Mouse (Mus musculus): ENCODE results near the gene Nsf. TPM values are rescaled to one million over a fixed set of nuclear protein-coding genes. Genes with fewer than 3 reads are reported as not detected.

Nsf gene
- polyA plus RNA-seq, 1 experiment: 13.2 TPM

DNA sequence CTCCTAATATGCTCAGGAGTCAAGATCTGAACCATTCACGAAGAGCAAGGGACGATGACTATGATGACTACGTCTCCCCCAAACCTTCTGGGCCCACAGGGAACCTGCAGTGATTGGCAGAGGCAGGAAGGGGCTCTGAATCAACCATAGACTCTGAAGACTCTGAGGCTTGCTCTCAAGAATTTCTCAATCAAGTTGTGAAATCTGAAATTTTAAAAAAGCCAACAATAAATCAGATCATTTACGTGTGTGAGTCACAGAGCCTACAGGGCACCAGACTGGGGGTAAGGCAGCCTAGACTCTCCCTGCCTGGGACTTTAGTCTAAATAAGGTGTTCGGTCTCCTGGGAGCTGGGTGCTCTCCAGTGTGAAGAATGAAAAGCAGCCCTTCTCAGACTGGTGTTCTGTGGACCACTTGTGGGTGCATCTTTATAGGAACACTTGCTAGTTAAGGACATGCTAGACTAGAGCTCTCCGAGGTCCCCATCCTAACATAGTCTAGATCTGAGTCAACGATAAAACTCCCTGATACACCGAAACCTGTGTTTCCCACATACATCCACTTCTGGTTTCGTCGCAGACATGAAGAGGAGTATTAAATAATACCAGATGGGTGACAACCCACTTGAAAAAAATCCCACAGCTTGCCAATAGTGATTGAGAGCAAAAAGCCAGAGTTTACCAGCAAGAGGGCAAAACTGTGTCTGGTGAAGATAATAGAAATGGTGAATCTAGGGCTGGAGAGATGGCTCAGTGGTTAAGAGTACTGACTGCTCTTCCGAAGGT, 56.7 kb downstream of the Nsf start:
- 83% methylated on average over 11 of the region's 11 CpGs for WGBS
- Histone ChIP-seq H3K4me3 (replicated peaks; ENCODE audit: control insufficient read depth, low read depth, low read length) (no peak overlapping the region), H3K4me1 (ENCODE audit: control insufficient read depth, insufficient read depth, low read length) (no peaks in the 10 kb centered on the region), H3K27ac (ENCODE audit: control insufficient read depth, insufficient read depth, low read depth, low read length, poor library complexity) (no peak overlapping the region)
- TF ChIP-seq POLR2A (IDR thresholded peaks at IDR 0.05; ENCODE audit: borderline replicate concordance, control insufficient read depth, low read depth, low read length) (no peak), CTCF (IDR thresholded peaks at IDR 0.05; ENCODE audit: control insufficient read depth, insufficient read depth, low read length) (no peak)

DNA sequence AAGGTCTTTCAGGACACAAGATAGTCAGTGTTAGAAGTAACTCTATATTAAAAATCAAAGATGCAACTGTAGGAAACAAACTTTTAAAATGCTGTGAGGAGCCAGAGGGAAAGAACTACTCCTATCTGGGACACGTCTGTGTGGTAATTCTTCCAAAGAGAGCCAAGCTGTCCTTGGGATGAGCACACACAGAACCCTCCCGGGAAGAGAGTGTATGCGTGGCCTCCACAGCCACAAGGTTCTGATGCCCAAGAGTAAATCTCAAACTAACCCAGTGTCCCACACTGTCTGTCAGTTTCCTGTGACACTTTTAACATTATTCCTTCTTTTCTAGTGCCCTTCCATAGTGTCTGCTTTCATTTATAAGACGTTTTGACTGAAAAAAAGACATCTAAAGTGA, 57.8 kb downstream of the Nsf start:
- no peaks in the 10 kb centered on the region for H3K4me1 ChIP-seq (ENCODE audit: control insufficient read depth, insufficient read depth, low read length)
- H3K4me3 ChIP-seq (replicated peaks; ENCODE audit: control insufficient read depth, low read depth, low read length): no peak overlapping the region
- 81% methylated on average over 4 of the region's 4 CpGs for WGBS
- H3K27ac ChIP-seq (ENCODE audit: control insufficient read depth, insufficient read depth, low read depth, low read length, poor library complexity): no peak overlapping the region
- TF ChIP-seq POLR2A (IDR thresholded peaks at IDR 0.05; ENCODE audit: borderline replicate concordance, control insufficient read depth, low read depth, low read length): no peak
- no peak for TF ChIP-seq CTCF (IDR thresholded peaks at IDR 0.05; ENCODE audit: control insufficient read depth, insufficient read depth, low read length)

DNA sequence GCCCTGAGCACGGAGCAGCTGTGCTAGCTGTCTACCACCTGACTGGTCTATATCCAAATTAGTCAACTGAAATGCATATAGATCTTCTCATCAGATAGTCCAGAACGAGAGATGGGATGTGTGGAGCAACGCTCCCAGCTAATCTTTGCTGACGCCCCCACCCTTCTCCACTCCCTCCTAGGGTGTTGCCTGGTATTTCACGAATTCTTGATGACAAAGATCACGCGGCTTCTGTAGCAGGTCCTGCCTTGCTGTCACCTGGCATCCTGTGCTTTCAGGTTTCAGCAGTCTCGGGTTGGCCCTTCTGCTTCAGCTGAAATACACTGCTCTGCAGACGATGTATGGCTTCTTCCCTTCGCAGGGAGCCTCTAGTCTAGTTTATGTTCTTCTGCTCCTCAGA, 61.0 kb downstream of the Nsf start:
- TF ChIP-seq CTCF (IDR thresholded peaks at IDR 0.05; ENCODE audit: control insufficient read depth, insufficient read depth, low read length) (no peak), POLR2A (IDR thresholded peaks at IDR 0.05; ENCODE audit: borderline replicate concordance, control insufficient read depth, low read depth, low read length) (no peak)
- 85% methylated on average over 10 of the region's 10 CpGs for WGBS
- Histone ChIP-seq H3K4me1 (ENCODE audit: control insufficient read depth, insufficient read depth, low read length) (no peaks in the 10 kb centered on the region), H3K4me3 (replicated peaks; ENCODE audit: control insufficient read depth, low read depth, low read length) (no peak overlapping the region), H3K27ac (ENCODE audit: control insufficient read depth, insufficient read depth, low read depth, low read length, poor library complexity) (no peak overlapping the region)

DNA sequence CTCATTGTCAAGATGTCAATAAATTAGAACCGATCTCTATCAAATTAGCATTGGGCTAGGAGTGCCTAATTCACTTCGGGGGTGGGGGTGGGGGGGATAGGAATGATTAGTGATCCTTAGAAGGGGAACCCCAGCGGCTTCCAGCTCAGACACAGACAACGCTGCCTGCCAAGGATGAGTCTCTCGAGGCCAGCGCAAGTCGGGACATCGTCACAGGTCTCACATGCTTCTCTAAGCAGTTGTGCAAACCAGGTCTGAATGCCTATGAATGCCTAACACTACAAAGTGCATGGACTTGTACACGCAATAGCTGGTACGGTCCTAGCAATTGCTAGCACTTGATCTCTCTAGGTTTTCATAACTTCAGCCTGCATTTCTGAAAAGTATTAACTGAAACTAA, 62.1 kb downstream of the Nsf start:
- Histone ChIP-seq H3K4me1 (ENCODE audit: control insufficient read depth, insufficient read depth, low read length) (no peaks in the 10 kb centered on the region), H3K27ac (ENCODE audit: control insufficient read depth, insufficient read depth, low read depth, low read length, poor library complexity) (no peak overlapping the region), H3K4me3 (replicated peaks; ENCODE audit: control insufficient read depth, low read depth, low read length) (no peak overlapping the region)
- TF ChIP-seq POLR2A (IDR thresholded peaks at IDR 0.05; ENCODE audit: borderline replicate concordance, control insufficient read depth, low read depth, low read length): no peak
- no peak for TF ChIP-seq CTCF (IDR thresholded peaks at IDR 0.05; ENCODE audit: control insufficient read depth, insufficient read depth, low read length)
- 89% methylated on average over 10 of the region's 10 CpGs for WGBS

DNA sequence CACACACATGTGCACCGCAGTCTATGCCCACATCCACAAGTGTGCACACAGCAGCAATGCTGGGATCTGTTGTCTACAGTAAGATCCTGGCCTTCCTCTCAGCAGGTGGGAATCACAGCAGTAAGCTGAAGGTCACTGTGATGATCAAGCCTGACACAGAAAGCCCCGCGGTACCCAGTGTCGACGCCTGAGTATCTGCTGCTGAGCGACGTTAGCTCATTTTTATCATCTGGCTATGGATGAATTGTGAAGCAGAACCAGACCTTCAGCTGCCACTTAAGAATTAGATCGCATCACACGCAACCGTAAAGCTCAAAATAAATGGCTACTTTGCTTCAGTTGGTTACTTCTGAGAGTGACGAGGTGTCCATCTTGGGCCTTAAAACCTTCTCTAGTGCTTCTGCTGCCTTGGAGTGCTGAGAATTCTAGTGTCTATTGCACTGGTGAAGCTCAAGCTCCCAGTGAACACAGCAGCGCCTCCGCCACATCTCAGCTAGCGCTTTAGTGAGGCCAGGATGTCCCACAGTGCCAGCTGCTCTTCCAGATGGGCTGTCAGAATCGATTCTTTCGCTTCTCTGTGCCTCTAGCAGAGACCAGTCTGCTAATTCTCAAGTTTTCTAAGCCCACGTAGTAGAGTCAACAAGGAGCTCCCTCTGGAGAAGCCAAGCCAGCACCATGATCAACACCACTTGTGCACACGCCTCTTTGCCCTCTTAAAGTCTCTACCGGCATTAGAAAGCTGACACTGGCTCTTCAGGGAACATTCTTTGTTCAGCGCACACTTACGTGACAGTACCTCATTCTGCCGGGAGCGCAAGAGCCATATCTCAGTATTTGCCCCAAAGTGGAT, 63.3 kb downstream of the Nsf start:
- TF ChIP-seq POLR2A (IDR thresholded peaks at IDR 0.05; ENCODE audit: borderline replicate concordance, control insufficient read depth, low read depth, low read length) (no peak), CTCF (IDR thresholded peaks at IDR 0.05; ENCODE audit: control insufficient read depth, insufficient read depth, low read length) (no peak)
- Histone ChIP-seq H3K4me1 (ENCODE audit: control insufficient read depth, insufficient read depth, low read length) (no peaks in the 10 kb centered on the region), H3K27ac (ENCODE audit: control insufficient read depth, insufficient read depth, low read depth, low read length, poor library complexity) (no peak overlapping the region), H3K4me3 (replicated peaks; ENCODE audit: control insufficient read depth, low read depth, low read length) (no peak overlapping the region)
- 92% methylated on average over 23 of the region's 23 CpGs for WGBS

DNA sequence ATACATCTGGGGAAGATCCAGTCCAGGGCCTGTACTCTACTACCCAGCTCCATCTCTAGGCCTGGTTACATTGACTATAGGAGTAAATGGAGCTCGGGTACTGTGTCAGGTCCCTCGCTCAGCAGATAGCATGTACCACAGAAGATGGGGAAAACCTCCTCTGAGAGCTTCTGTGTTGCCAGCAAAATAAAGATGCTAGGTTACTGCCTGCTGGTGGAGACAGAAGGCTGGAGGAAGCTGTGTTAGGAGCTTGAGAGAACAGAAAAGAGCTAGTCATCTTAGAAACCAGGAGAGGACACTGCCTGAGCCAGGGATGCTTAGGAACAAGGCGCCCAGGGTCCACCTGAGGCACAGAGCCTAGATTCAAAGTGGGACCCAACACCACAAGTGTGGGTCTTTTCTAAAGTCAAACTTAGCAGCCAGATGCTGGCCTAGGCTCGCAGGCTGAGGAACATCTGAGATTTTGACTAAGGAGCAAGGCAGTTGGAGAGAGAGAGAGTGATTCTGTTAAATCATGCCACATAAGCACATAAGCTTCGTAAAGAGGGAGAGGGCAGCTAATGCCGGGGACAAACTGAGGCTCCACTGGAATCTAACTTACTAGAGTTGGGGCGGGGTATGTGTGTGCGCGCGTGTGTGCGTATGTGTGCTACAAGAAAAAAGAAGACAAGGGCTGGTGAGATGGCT, 66.0 kb downstream of the Nsf start:
- H3K4me1 ChIP-seq (ENCODE audit: control insufficient read depth, insufficient read depth, low read length): no peaks in the 10 kb centered on the region
- no peak for TF ChIP-seq POLR2A (IDR thresholded peaks at IDR 0.05; ENCODE audit: borderline replicate concordance, control insufficient read depth, low read depth, low read length)
- no peak for TF ChIP-seq CTCF (IDR thresholded peaks at IDR 0.05; ENCODE audit: control insufficient read depth, insufficient read depth, low read length)
- no peak overlapping the region for H3K27ac ChIP-seq (ENCODE audit: control insufficient read depth, insufficient read depth, low read depth, low read length, poor library complexity)
- 93% methylated on average over 11 of the region's 11 CpGs for WGBS
- no peak overlapping the region for H3K4me3 ChIP-seq (replicated peaks; ENCODE audit: control insufficient read depth, low read depth, low read length)

DNA sequence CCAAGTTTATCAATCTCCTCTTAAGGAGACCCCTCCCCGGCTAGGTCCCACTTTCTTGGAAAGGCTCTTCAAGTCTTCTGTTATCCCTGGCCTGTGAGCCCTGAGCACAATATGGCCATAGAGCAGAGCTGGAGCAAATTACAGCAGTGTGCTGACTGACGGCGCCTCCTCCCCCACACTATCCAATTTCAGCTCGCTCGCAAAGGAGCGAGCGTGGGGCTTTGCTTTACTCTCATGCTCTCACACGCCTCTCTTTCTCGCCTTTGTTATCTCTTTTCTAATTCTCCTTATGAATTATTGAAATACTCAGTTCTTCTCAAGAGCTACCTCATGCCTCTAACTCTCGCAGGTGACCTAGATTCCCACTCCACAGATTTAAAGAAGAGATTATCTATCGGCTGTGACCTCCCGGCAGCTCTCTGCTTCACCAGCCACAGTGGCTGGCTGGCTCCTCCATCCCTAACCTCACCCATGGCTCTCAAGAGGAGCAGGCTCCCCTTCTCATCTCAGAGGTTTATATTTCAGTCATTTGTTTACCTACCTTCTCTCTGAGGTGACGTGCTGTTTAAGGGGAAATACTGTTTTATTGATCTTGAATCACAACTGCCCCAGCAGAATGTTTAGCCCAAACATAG, 69.0 kb downstream of the Nsf start:
- Histone ChIP-seq H3K4me3 (replicated peaks; ENCODE audit: control insufficient read depth, low read depth, low read length) (no peak overlapping the region), H3K4me1 (ENCODE audit: control insufficient read depth, insufficient read depth, low read length) (no peaks in the 10 kb centered on the region), H3K27ac (ENCODE audit: control insufficient read depth, insufficient read depth, low read depth, low read length, poor library complexity) (no peak overlapping the region)
- WGBS: 86% methylated on average over 13 of the region's 13 CpGs
- TF ChIP-seq CTCF (IDR thresholded peaks at IDR 0.05; ENCODE audit: control insufficient read depth, insufficient read depth, low read length): no peak
- no peak for TF ChIP-seq POLR2A (IDR thresholded peaks at IDR 0.05; ENCODE audit: borderline replicate concordance, control insufficient read depth, low read depth, low read length)

Measured in bone marrow, adult 2 months (tissue).